Mouse (Mus musculus): ENCODE measurements around the gene Pds5a. TPM values are rescaled to one million over a fixed set of nuclear protein-coding genes. Genes with fewer than 3 reads are reported as not detected.

The Pds5a gene
- total and polyA plus RNA-seq, 2 experiments from 2014 or later: 23.0 to 87.5 TPM

DNA sequence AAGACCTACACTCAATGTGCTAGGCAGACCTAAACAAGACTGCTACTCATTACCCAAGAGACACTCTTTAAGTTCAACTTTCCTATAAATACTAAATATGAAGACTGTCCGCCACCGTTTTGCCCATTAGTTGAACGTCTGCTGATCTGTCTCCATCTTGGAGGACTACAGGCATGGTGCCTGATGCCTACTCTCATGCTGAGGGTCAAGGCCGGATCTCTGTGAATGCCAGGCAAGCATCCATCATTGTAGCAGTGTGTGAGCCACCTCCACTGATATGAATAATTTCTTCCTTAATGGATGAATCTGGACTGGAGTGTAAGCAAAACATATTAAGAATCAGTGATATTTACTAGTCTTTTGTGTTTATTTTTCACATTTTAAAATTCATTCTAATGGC lies 87.5 kb downstream of the Pds5a start:
- no peak for TF ChIP-seq CTCF (IDR thresholded peaks at IDR 0.05; ENCODE audit: low read depth)
- ATAC-seq: no peak
- WGBS: 89% methylated on average over 4 of the region's 4 CpGs

DNA sequence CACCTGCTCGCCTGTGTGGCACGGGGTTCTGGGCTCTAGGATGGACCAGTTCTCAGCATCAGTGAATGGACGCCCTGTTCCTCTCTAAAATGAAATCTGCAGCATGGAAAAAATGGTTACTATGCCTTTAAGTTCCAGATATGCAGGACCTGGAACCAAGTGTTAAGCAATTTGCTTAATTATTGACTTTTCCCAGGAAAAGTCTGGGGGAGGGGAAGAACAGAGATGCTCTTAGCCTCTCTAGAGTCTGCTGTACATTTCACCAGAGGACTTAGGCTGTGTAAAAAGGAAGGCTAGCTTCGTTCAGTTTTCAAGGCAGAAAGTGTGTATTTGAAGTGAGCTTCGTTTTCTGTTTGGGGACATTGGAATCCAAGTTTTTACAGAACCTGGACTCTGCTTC lies 88.3 kb downstream of the Pds5a start:
- H3K27ac ChIP-seq (ENCODE audit: low read depth, low read length): no peak overlapping the region
- no peak for ATAC-seq
- H3K4me3 ChIP-seq (ENCODE audit: low read depth, low read length): no peak overlapping the region
- H3K36me3 ChIP-seq (ENCODE audit: insufficient read depth): peaks cover 8% of the 10 kb centered on the region; the same call in 1 of the 2 replicates
- 89% methylated on average over 5 of the region's 5 CpGs for WGBS
- H3K4me1 ChIP-seq (ENCODE audit: insufficient read depth): no peaks in the 10 kb centered on the region
- H3K9ac ChIP-seq: no peak overlapping the region
- no peak overlapping the region for H3K4me2 ChIP-seq (ENCODE audit: low read depth)
- no peak for DNase-seq
- TF ChIP-seq CTCF (IDR thresholded peaks at IDR 0.05; ENCODE audit: low read depth): no peak
- H3K9me3 ChIP-seq (ENCODE audit: low read length): no peaks in the 10 kb centered on the region
- H3K27me3 ChIP-seq (ENCODE audit: insufficient read depth, low read length): no peaks in the 10 kb centered on the region

More for the DNA sequence above, 87.5 kb downstream of the Pds5a start:
- DNase-seq: no peak
- no peak overlapping the region for H3K4me2 ChIP-seq (ENCODE audit: low read depth)
- H3K27me3 ChIP-seq (ENCODE audit: insufficient read depth, low read length): no peaks in the 10 kb centered on the region
- no peak overlapping the region for H3K27ac ChIP-seq (ENCODE audit: low read depth, low read length)
- no peaks in the 10 kb centered on the region for H3K9me3 ChIP-seq (ENCODE audit: low read length)
- H3K36me3 ChIP-seq (ENCODE audit: insufficient read depth): peaks cover 13% of the 10 kb centered on the region
- H3K9ac ChIP-seq: no peak overlapping the region
- no peak overlapping the region for H3K4me3 ChIP-seq (ENCODE audit: low read depth, low read length)
- H3K4me1 ChIP-seq (ENCODE audit: insufficient read depth): no peaks in the 10 kb centered on the region

DNA sequence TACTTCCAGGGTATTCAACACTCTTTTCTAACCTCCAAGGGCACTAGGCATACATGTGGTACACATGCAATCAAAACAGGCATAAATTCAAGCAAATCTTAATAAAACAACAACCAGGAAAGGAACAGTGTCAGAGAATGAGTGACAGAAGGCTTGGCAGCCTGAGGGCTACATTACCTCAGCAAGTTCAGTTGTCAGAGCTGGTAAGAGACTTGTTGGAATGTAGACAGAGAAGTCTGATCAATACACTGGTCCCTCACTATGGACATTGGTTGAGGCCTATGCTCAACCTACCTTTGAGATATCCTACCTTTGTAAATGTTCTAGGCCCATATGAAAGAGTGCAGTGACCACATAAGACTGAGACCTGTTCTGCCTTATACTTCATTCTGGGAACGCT lies 91.3 kb downstream of the Pds5a start:
- H3K9ac ChIP-seq: no peak overlapping the region
- DNase-seq (no peak), ATAC-seq (no peak)
- no peak overlapping the region for H3K4me3 ChIP-seq (ENCODE audit: low read depth, low read length)
- WGBS: 91% methylated on average over 1 of the region's 1 CpGs
- no peak for TF ChIP-seq CTCF (IDR thresholded peaks at IDR 0.05; ENCODE audit: low read depth)
- no peaks in the 10 kb centered on the region for H3K27me3 ChIP-seq (ENCODE audit: insufficient read depth, low read length)
- H3K36me3 ChIP-seq (ENCODE audit: insufficient read depth): 0 out of 2 replicates have a peak, but pooled peaks cover 3% of the 10 kb centered on the region
- H3K4me1 ChIP-seq (ENCODE audit: insufficient read depth): no peaks in the 10 kb centered on the region
- H3K4me2 ChIP-seq (ENCODE audit: low read depth): no peak overlapping the region
- no peaks in the 10 kb centered on the region for H3K9me3 ChIP-seq (ENCODE audit: low read length)
- no peak overlapping the region for H3K27ac ChIP-seq (ENCODE audit: low read depth, low read length)

DNA sequence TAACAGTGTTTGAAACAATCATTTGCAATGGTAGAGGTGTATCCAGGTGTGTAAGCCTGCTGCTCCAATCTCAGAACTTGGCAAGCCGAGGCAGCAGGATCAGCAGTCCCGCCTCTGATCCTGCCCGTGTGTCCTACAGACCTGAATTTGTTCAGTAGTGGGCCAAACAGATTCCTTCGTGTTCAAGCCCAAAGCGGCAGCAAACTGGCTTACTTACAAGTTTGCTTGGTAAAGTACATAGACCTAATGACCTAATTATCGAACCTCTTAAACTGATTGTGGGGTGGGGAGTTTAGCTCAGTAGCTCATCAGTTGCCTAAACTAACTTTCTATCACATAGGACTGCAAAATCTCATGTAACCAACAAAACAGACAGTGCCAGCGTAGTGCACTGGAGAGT lies 98.4 kb downstream of the Pds5a start:
- Histone ChIP-seq H3K4me1 (ENCODE audit: insufficient read depth) (no peaks in the 10 kb centered on the region), H3K4me3 (ENCODE audit: low read depth, low read length) (no peak overlapping the region), H3K9ac (no peak overlapping the region), H3K27ac (ENCODE audit: low read depth, low read length) (no peak overlapping the region), H3K27me3 (ENCODE audit: insufficient read depth, low read length) (no peaks in the 10 kb centered on the region), H3K4me2 (ENCODE audit: low read depth) (no peak overlapping the region), H3K36me3 (ENCODE audit: insufficient read depth) (peaks cover 20% of the 10 kb centered on the region), H3K9me3 (ENCODE audit: low read length) (no peaks in the 10 kb centered on the region)
- TF ChIP-seq CTCF (IDR thresholded peaks at IDR 0.05; ENCODE audit: low read depth): no peak
- no peak for DNase-seq
- WGBS: 88% methylated on average over 7 of the region's 7 CpGs
- ATAC-seq: no peak

DNA sequence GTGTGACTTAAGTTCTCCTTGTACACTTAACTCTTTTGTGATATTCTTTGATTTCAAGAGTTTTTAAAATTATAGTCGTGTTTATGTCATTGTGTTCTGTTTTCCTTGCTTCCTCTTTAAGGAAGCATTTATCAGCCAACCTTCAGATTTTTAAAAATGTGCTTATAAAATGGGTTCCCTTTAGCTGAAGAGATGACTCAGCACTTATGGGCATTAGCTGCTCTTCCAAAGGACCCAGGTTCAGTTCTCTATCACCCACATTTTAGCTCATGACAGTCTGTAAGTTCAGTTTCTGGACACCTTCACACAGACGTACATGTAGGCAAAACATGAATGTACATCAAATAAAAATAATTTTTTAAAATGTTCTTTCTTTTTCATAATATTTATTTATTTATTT lies 105.7 kb downstream of the Pds5a start:
- Histone ChIP-seq H3K9me3 (ENCODE audit: low read length) (no peaks in the 10 kb centered on the region), H3K9ac (no peak overlapping the region), H3K4me1 (ENCODE audit: insufficient read depth) (no peaks in the 10 kb centered on the region), H3K4me3 (ENCODE audit: low read depth, low read length) (no peak overlapping the region), H3K27me3 (ENCODE audit: insufficient read depth, low read length) (no peaks in the 10 kb centered on the region), H3K27ac (ENCODE audit: low read depth, low read length) (no peak overlapping the region), H3K36me3 (ENCODE audit: insufficient read depth) (peaks cover 13% of the 10 kb centered on the region; the same call in 1 of the 2 replicates), H3K4me2 (ENCODE audit: low read depth) (no peak overlapping the region)
- DNase-seq (no peak), ATAC-seq (no peak)
- no peak for TF ChIP-seq CTCF (IDR thresholded peaks at IDR 0.05; ENCODE audit: low read depth)
- WGBS: 86% methylated on average over 2 of the region's 2 CpGs

DNA sequence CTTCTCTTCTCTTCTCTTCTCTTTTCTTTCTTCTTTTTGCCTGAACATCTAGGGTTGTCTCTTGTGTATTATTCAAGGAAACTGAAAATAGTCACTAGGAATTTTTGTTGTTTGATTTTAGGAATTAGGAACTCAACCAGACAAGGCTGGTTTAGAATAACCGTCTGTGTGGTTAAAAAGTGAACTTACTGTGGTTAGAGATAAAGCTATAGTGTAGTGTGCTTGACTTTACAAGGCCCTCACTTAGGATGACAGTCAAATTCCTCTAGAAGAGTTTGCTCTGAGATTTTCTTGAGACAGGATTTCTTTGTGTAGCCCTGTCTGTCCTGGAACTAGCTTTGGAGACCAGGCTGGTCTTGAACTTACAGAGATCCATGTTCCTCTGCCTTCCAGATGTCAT lies 107.9 kb downstream of the Pds5a start:
- no peaks in the 10 kb centered on the region for H3K9me3 ChIP-seq (ENCODE audit: low read length)
- peaks cover 10% of the 10 kb centered on the region; the same call in 1 of the 2 replicates for H3K36me3 ChIP-seq (ENCODE audit: insufficient read depth)
- TF ChIP-seq CTCF (IDR thresholded peaks at IDR 0.05; ENCODE audit: low read depth): no peak
- H3K4me2 ChIP-seq (ENCODE audit: low read depth): no peak overlapping the region
- DNase-seq: no peak
- no peak overlapping the region for H3K27ac ChIP-seq (ENCODE audit: low read depth, low read length)
- no peaks in the 10 kb centered on the region for H3K4me1 ChIP-seq (ENCODE audit: insufficient read depth)
- no peak overlapping the region for H3K9ac ChIP-seq
- no peak for ATAC-seq
- 95% methylated on average over 1 of the region's 1 CpGs for WGBS
- no peak overlapping the region for H3K4me3 ChIP-seq (ENCODE audit: low read depth, low read length)
- no peaks in the 10 kb centered on the region for H3K27me3 ChIP-seq (ENCODE audit: insufficient read depth, low read length)

DNA sequence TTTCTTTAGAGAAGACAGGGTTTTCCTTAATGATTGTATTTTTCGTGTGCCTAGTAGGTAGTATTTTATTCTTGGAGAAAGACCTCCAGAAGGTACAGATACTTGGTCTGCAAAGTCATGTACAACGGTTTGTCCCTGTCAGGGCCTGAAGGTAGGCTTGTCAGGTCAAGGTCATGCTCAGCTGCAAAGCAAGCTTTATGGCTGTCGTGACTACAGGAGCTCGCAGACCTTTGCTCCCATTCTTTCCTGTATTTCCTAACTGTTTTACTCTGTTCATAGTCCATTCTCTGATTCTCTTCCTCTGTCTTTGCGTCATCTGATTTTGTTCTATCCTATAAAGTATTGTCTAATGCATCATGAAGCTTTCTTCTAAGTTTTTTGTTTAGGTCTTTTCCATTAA lies 111.8 kb downstream of the Pds5a start:
- Histone ChIP-seq H3K36me3 (ENCODE audit: insufficient read depth) (peaks cover 2% of the 10 kb centered on the region), H3K4me2 (ENCODE audit: low read depth) (no peak overlapping the region), H3K9me3 (ENCODE audit: low read length) (no peaks in the 10 kb centered on the region), H3K27me3 (ENCODE audit: insufficient read depth, low read length) (no peaks in the 10 kb centered on the region), H3K27ac (ENCODE audit: low read depth, low read length) (no peak overlapping the region), H3K4me1 (ENCODE audit: insufficient read depth) (no peaks in the 10 kb centered on the region), H3K4me3 (ENCODE audit: low read depth, low read length) (no peak overlapping the region), H3K9ac (no peak overlapping the region)
- no peak for TF ChIP-seq CTCF (IDR thresholded peaks at IDR 0.05; ENCODE audit: low read depth)
- ATAC-seq (no peak), DNase-seq (no peak)
- WGBS: 95% methylated on average over 5 of the region's 5 CpGs

DNA sequence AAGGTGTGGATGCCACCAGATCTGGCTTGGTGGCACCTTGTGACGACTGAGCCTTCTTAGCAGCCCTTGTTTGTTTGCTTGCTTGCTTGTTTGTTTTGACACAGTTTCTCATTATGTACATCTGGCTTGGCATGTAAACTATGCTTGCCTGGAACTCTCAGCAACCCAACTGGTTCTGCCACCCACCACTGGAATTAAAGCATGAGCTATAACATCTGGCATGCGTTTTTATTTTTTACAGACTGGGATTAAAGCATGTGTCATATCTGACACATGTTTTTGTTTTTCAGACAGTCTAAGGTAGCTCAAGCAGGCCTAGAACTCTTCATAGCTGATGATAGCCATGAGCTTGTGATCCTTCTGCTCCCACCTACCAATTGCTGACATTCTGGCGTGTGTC lies 119.5 kb downstream of the Pds5a start:
- 74% methylated on average over 3 of the region's 3 CpGs for WGBS
- peaks cover 2% of the 10 kb centered on the region for H3K36me3 ChIP-seq (ENCODE audit: insufficient read depth)
- no peaks in the 10 kb centered on the region for H3K4me1 ChIP-seq (ENCODE audit: insufficient read depth)
- TF ChIP-seq CTCF (IDR thresholded peaks at IDR 0.05; ENCODE audit: low read depth): no peak
- H3K4me2 ChIP-seq (ENCODE audit: low read depth): no peak overlapping the region
- H3K9me3 ChIP-seq (ENCODE audit: low read length): no peaks in the 10 kb centered on the region
- H3K27me3 ChIP-seq (ENCODE audit: insufficient read depth, low read length): no peaks in the 10 kb centered on the region
- H3K9ac ChIP-seq: no peak overlapping the region
- ATAC-seq (no peak), DNase-seq (no peak)
- H3K4me3 ChIP-seq (ENCODE audit: low read depth, low read length): no peak overlapping the region
- no peak overlapping the region for H3K27ac ChIP-seq (ENCODE audit: low read depth, low read length)

Data from forebrain, postnatal 0 days (tissue).